Mouse (Mus musculus) bone marrow macrophage, adult 2 months (primary cell): Measurements from ENCODE around the gene Slc2a5.

Experiments
- CTCF ChIP-seq: IDR thresholded peaks from 2 replicates; pipeline ENCODE4 v1.5.1; 2012; ENCODE audit warnings: low read depth, mild to moderate bottlenecking, low read length, moderate library complexity
- POLR2A ChIP-seq: IDR thresholded peaks from 2 replicates; pipeline ENCODE4 v1.6.1; 2012; ENCODE audit warnings: mild to moderate bottlenecking, low read depth, low read length, borderline replicate concordance

- no peak for TF ChIP-seq CTCF
- TF ChIP-seq POLR2A = no peak
Observed at GRCm38 (mm10) chr4:150119055-150119454, at the start of gene Slc2a5.
